Mouse (Mus musculus) CH12F3 (cell line): ENCODE data around the gene Amotl2.

Experiments
- in situ Hi-C: fragments of 300-500 bp; cut with MboI; formaldehyde crosslinking; loops from 2 replicates; pipeline ENCODE4 v1.14.3; 2020; ENCODE audit warnings: low sequenced_read_pairs

Gene Amotl2

DNA sequence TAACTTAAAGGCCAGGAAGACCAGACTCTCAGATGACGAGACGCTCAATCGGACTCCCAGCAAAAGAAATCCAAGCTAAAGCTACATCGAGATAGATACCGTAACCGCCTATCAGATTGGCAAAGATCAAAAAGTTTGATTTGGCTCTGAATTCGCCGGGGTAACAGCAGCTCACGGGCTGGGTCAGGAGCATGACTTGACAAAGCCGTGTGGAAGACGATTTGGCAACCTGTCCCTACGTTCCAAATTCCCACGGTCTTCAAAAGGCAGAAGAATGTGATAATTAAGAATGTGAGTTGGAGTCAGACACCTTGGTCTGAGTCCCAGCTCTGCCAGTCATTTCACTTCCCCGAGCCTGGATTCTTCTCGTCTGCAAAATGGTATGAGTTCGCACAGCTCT, 53.7 kb downstream of the Amotl2 start:
- in situ Hi-C loops, result no loop called here

GRCm38 (mm10) chr9:102771308-102771895, 54.9 kb downstream of the Amotl2 start:
- in situ Hi-C loops, result no loop called here

GRCm38 (mm10) chr9:102777631-102778591, 61.4 kb downstream of the Amotl2 start:
- in situ Hi-C loops, result no loop called here

- in situ Hi-C loops, result no loop called here
Measured at GRCm38 (mm10) chr9:102779493-102779892, 63.0 kb downstream of the Amotl2 start.
